Mouse (Mus musculus) kidney, postnatal 36 days (tissue): Measurements from ENCODE around the gene Rnh1.

Source experiments
- DNase-seq, 2 experiments: peaks; one replicate each; pipeline ENCODE4 v3.0.0; 2021 to 2022; ENCODE audit warnings: mixed read lengths in 2 of 2

Rnh1 gene

DNA sequence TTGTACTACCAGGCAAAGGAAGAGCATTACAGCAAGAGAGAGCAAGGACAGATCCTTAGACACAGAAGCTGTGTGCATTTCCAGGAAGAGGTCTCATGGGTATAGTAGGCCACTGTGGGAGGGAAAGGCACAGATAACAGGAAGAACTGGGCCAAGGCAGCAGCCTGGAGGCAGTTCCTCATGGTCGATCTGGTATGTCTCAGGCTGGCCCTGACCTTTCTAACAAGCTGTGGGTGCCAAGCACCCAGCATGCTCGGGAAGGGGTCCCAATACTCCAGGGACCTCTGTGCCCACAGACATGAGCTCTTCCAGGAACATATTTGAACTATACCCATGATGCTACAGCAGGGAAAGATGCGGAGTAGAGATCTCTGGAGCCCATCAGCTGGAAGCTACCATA is 31.9 kb upstream of the Rnh1 start:
- no peak for DNase-seq

DNA sequence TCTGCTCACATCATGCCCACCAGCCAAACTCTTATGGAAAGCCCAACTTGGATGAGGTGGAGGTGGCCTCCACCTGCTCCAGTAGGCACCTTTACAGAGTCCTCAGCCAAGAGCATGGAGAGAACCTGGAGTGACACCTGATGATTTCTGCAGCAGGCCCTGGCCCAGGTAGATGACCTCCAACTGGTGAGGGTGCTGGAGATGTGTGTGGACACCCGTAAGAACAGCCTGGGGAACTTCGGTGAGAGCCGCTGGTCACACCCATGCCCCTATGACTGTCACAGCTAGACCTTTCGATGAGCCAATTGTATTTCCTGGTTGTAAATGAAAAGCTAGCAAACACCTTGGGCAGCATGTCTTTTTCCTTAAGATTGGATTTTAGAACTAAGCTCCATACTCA is 25.5 kb upstream of the Rnh1 start:
- no peak for DNase-seq

DNA sequence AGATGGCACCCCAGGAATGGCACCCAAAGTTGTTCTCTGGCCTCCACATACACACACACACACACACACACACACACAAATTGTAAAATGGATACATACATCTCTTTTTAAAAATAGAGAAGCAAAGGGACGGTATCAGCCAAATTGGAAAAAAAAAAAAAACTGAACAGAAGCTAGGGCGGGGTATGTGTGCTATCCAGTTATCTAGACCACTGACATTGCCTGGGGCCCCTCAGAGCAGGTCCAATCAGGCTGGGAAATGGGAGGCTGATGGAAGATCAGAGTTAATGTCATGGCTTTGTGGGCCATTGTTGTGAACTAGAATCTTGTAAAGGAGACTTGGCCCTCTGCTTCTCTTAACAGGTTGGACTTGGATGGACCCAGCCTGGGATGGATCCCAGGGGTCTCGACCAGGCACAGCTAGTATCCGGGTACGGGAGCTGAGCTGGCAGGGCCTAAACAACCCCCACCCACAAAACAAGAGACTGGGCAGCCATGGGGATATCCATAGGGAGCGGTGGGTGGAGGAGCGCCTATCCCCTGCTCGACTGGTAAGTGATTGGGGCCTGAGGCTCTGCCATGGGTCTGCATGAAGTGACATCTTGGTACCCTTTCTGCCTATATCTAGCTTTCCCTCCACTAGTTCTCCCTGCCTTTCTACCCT is 24.1 kb upstream of the Rnh1 start:
- DNase-seq: no peak

DNA sequence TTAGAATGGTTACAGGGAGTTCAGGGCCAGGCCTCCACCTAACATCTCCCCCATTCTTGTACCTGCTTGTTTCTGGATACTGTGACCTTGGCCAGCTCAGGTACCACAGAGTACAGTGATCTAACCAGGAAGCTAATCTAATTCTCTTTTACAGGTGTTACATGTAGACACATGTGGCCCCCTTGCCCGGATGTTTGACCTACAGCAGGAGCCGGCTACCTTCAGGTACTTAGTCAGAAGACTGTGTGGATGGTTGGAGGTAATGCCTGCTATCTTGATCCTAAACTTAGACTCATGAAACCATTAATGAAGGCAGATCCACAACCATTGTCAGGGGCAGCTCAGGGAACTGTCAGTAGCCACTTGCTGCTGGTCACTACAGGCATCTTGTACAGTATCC is 23.1 kb upstream of the Rnh1 start:
- DNase-seq: no peak

DNA sequence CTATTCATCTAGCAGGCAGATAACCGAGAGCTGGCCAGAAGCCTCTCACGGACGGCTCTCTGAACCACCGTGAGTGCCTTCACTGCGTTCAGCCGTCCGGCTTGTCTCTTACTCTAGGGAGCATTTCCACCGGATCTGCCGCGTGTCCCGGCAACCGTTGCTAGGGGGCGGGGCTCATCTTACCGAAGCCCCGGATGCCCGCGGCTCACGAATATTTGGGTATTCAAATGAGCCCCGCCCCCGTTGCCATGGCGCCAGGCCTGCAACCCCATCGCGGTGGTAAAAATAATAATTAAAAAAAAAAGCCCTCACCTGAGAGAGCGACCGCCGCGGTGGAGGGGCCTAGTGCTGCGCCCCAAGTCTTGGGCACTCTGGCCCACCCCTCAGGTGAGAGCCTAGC is 22.2 kb upstream of the Rnh1 start:
- DNase-seq: peak; percentile 94 to 98

DNA sequence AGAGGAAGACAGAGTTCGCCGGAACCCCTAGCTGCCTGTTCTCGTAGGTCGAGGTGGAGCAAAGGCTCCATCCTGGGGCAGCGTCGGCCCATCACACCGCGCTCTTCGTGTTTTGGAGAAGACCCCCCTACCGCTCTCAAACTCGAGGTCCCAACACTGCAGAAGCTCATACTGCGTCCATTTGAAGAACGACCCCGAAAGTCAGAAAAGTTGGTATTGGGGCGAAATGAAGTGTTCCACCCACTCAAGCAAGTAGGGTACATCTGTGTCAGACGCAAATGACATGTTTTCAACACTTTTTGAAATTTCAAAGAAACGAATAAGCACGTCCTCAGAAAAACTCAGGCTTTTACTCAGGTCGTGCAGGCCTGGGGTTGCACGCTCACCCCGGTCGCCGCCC is 21.8 kb upstream of the Rnh1 start:
- DNase-seq: no peak

DNA sequence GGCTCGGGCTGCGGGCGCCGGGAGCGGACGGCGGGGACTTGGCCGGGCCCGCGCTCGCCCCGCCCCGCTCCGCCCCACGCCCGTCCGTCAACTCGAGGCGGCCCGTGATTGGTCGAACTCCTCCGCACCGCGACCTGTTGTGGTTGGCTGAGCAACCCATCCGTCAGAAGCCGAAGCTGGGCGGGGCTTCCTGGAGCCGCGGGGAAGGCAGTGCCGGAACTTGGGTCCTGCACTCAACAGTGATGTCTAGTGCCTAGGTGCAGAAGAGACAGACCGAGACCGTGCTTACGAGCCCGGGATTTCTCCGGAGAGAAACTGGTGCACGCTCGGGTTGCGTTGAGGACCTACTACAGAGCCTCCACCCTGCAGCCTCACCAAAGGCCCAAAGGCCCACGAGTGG is 21.3 kb upstream of the Rnh1 start, which contains the start of the genes Hras and Lrrc56:
Hras (minus strand) TSS at position 58 of the 400 bp plus-strand sequence.
Lrrc56 (plus strand) TSS at position 210 of the 400 bp plus-strand sequence.
- peak; percentile 98 to 99 for DNase-seq

DNA sequence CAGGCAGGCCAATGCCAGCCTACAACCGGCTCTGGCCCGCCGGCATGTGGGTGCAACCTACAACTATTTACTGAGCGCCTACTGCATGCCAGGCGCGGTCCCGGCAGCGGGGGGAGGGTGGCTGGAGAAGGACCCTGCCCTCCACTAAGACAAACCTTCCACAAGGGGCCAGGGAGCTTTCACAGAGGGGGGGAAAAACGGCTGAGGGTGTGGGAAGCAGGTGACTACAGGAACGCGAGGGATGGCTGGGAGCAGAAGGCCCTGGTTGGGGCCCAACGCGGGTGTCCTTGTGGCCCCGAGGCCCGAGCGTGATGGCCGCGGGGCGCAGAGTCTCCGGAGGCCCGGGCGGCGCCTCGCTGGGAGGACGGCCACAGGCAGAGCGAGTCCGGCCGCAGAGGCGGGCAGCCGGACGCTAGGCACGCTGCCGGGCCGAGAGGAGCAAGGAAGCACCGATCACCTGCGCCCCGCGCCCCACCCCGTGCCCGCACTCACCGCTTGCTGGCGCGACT is 20.7 kb upstream of the Rnh1 start:
- DNase-seq: peak; percentile 49 to 69

DNA sequence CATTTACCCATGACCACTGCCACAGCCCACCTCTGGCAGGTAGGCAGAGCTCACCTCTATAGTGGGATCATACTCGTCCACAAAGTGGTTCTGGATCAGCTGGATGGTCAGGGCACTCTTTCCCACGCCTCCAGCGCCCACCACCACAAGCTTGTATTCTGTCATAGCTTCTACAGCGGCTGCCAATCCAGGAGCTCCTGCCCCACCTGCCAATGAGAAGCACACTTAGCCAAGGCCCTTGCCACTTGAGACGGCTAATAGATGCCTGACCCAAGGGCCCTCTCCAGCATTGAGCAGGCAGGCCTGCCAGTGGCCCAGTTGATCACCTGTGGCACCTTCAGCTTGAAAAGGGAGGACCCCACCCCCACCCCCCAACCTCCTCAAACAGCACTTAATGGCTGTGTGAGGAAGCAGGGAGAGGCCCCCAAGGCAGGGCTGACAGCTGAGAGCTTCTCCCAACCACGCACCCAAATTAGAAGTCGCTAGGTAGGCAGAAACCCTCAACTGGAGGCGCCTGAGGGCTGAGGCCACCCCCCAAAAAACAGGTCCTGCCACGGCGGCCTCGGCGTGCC is 20.2 kb upstream of the Rnh1 start:
- DNase-seq: no peak

DNA sequence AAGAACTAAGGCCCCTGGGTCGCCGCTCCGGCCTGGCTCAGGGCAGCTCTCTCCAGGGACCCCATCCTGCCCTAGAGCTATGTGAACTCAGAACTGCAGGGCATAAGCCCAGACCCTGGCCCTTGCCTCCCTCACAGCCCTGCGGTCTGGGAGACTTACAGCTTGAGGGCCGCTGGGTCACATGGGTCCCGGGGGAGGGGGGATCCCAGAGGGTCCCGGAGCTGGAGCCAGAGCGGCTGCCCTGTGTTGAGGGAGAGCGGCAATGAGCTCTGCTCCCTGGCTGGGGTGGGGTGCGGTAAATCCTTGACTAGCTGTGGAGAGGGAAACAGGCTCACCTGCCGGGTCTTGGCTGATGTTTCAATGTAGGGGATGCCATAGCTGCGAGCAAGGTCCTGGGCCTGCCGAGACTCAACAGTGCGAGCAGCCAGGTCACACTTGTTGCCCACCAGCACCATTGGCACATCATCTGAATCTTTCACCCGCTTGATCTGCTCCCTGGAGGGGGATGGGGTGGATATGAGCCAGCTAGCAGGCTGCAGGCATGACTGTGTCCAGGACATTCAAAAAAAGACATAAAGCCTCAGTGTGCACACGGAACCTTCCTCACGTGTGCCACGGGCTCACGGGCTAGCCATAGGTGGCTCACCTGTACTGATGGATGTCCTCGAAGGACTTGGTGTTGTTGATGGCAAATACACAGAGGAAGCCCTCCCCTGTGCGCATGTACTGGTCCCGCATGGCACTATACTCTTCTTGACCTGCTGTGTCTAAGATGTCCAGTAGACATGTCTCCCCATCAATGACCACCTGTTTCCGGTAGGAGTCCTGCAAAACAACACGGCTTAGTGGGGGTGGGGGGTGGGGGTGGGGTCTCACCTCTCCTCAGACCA is 19.4 kb upstream of the Rnh1 start:
- DNase-seq: no peak

DNA sequence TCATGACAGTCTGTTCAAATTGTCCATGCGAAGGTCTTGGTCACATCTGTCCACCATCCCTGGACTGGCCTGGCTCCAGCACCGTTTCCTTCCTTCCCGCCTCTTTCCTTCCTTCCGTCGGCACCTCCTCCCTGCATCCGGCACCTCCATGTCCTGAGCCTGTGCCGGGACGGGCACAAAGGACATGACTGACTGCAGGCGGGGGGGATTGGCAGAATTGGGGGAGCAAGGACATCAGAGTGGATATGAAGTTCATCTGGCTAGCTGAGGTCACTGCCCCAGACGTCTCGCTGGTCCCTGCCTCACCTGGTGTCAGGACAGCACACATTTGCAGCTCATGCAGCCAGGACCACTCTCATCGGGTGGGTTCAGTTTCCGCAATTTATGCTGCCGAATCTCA is 18.4 kb upstream of the Rnh1 start:
- DNase-seq: peak; percentile 68 to 70

DNA sequence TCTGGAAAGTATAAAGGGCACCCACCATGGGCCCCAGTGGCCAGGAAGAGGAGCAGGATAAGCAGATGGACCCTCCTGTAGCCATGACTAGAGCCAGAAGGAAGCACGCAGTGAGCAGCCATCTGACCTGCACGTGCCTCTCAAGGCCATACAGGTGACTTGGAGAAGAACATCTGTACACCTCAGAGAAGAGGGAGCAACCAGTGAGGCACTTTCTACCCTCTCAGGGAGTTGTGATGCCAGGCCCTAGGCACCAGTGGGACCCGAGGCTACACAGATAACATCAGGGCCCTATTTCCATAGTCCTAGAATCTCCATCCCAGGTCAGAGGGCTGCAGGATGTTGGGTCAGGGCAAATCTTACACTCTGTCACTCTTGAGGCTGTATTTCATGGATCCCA is 17.6 kb upstream of the Rnh1 start:
- no peak for DNase-seq

DNA sequence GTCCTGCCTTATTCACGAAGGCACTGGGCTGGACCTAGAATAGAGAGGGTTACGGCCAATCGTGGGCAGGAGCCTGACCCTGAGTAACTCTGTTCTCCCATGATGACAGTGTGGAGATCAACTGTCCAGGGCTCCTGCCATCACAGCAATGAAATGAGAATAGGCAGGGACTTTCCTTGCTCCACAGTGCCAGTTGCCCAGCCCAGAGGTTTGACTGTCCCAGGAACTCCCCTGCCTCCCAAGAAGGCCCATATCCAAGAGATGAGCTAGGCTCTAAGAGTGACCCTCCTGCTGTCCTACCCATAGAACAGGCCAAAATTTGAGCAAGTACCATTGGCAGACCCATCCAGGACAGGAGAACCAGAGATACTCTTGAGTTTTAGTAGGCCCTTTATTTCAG is 16.1 kb upstream of the Rnh1 start:
- no peak for DNase-seq

DNA sequence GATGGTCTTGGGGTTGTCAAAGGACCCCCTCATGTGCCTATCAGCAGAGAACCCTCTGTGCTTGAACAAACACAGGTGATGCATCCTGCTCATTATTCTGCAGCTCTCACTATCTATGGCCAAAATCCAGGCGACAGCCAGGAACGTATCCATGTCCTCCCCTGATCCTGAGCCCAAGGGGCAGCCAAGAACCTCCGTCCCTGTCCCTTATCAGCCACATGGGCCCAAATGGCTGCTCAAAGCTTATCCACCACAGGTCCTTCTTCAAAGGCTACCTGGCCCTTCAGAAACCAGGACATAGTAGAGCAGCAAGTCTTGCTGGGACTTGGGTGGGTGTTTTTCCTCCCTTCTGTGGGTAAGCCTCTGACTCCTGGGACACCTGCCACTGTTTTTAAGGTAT is 15.5 kb upstream of the Rnh1 start:
- no peak for DNase-seq

DNA sequence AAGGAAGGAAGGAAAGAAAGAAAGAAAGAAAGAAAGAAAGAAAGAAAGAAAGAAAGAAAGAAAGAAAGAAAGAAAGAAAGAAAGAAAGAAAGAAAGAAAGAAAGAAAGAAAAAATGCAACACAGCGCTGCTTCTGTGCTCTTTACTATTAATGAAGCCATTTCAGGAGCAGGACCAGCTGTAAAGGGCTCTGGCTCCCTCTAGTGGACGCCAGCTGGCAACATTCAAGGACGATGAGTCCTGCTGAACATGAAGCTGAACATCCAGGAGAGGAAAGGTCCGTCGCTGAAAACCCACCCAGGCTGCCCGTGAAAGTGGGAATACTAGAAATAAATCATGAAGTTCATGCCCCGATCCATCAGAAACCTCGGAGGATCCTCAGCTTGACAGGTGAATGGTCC is 3.5 kb upstream of the Rnh1 start:
- DNase-seq: peak; percentile 93 to 95

DNA sequence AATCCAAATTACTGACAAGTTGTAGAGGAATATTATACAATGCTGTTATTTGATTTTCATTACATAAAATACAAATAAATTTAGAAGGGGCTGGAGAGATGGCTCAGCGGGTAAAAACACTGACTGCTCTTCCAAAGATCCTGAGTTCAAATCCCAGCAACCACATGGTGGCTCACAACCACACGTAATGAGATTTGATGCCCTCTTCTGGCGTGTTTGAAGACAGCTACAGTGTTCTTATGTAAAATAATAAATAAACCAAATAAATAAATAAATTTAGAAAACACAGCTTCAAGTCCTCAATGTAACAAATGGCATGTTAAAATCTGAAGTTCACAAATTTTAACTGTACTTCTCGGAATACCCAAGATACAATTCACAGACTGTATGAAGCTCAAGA is 2.4 kb upstream of the Rnh1 start:
- DNase-seq: no peak

DNA sequence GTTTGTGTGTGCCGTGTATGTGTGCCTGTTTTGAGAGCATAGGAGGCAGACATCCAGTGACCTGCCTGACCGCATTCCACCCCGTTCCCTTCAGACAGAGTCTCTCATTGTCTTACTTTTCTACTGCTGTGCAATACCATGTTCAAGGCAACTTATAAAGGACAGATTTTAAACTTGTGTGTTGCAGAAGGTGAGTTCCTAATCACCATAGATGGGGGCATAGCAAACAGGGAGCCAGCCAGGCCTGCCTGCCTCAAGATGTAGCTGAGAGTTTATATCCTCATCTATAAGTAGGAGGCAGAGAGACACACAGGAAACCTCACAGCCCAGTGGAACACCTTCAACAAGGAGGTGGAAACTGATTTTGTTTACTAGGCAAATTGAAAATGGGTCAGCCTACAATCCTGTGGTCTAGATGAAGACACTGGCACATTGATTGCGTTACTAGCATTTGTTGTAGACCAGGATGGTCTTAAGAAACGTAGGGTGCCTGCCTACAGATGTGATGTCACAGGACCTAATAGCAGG is 730 bp upstream of the Rnh1 start:
- DNase-seq: no peak

DNA sequence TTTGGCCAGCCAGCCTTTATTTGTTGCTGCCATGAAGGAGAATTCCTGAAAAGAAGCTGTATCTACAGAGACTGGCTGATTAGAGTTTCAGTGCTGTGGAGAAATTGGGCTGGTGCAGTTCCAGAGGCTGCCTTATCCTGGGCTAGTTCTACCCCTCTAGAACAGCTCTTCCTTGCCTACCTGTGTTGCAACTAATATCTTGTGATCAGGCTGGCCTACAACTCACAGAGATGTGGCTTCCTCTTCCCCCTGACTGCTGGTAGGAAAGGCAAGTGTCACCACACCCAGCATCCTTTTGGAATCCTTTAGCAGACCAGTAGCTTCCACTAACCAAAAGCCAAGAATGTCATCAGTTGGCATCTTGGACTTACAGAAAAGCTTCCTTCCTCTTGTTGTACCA is 2.8 kb downstream of the Rnh1 start:
- DNase-seq: no peak

DNA sequence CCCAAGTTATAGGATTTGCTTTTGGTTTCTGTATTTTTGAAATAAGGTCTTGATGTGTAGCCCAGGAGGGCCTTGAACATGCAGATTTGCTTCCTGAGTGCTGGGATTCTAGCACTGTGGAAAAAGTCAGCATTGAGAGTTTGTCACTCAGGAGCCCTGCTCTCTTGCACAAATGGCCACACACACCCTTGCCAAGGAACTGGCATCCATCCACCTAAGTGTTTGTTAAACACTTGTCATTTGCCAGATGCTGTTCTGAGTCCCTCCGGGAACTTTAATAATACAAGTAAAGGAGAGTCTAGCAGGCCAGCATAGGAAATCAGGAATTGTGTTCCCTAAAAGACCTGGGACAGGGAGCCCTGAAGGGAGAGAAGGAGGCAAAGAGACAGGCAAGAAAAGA is 3.4 kb downstream of the Rnh1 start:
- no peak for DNase-seq

DNA sequence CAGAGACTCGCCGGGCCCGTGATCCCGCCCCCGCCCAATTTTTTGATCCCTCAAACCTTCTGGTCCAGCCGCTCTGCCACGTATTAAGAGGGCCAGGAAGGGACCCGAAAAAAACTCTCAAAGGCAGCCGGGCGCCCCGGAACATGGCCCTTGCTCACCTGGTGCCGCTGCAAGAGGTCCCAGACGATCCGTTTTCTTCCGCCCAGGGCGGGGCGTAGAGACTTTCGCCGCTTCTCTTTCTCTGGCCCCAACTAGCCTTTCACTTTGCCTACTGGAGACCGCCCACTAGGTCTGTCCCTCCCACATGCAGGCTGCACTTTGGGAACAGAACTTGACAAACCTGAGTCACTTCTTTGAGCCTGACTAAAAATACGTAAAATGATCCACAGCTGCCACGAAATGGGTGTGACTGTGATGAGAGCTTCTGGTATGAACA is 4.1 kb downstream of the Rnh1 start:
- DNase-seq: peak; percentile 82 to 85

DNA sequence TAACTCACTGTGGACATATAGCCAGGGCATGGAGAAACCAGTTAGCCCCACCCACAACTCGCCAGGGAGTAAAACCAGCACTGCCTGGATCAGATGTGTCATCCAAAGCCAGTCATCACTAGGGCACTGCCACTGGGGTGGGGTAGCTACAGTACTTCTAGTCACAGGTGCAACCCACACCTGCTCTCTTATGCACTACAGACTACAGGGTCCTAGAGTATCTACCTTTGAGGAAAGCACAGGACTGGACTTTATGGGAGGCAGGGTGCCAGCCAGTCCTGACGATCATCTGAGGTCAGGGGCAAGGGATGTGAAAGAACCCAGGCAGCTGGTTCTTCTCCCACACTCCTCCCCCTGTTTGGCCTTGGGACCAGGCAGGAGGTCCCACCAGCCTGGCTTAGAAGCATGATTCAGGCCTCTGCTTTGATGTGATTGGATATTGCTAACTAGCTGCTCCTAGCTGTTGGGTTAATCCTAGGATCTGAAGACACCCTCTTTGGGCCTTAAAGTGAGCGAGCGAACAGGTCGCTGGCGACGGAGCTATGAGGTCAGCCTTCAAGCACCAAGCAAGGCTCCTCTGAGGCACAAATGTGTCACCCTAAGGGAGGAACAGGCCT is 4.6 kb downstream of the Rnh1 start:
- DNase-seq: peak; percentile 33 to 42

DNA sequence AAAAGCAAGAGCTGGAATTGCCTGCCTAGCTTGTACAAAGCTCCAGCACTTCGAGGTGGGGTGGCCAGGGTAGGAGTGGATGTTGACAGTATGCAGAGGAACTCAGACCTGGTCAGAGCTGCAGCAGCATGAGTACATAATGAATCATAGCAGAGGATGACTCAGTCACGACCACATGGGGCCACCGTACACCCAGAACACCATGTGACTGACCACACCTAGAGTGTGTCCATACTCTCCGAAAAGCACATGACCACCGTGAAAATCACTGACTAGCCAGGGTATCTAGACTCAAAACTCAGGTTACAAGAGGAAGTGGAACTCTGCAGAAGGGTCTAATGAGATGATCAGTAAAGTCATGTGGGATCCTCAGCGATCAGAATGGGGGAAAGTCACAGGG is 7.8 kb downstream of the Rnh1 start:
- no peak for DNase-seq

DNA sequence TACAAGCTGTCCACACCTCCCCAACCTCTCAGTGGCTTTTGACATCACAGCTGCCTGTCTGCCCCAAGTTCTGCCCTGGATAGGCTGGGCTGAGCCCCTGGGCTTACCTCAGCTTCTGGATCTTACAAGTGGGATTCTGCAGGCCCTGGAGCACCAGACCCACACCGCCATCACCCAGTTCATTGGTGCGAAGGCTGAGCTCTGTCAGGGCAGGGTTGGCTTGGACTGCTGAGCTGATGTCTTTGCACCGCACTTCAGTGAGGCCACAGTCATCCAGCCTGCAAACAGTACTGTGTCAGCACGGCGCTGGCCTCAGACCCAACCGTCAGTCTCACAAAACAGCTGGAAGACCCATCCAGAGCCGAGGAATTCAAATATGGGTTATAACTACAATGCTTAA is 8.3 kb downstream of the Rnh1 start:
- DNase-seq: no peak
